Mouse (Mus musculus): ENCODE results near the gene Agps. TPM values are rescaled to one million over a fixed set of nuclear protein-coding genes. Genes with fewer than 3 reads are reported as not detected.

Gene Agps
- polyA plus RNA-seq, 1 experiment from 2014 or later: 10.9 TPM

DNA sequence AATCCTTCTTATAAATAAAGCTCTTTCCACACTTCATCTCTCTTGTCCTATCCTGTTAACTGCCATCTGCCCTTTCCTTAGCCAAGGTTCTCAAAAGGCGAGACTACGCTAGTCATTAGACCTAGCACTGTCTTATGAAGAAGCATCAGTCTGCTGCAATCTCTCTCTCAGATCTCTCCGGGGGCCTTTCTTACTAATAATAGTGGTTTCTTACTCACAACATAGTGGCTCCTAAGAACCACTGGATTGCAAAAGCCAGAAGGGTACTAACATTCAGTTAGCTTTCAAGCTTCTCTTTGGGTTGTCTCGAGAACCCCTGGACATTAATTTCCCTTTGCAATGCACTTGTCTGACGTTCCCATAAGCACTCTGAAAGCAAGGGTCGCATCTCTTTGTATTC, 26.2 kb upstream of the Agps start:
- 64% methylated on average over 6 of the region's 6 CpGs for WGBS (ENCODE audit: insufficient replicate concordance)
- Histone ChIP-seq H3K9ac (ENCODE audit: low read depth, low read length) (no peak overlapping the region), H3K4me3 (ENCODE audit: low read depth, low read length) (no peak overlapping the region), H3K4me2 (ENCODE audit: low read depth, low read length) (no peak overlapping the region), H3K27me3 (ENCODE audit: control insufficient read depth, insufficient read depth, low read depth, low read length) (no peaks in the 10 kb centered on the region), H3K36me3 (ENCODE audit: control insufficient read depth, insufficient read depth) (no peaks in the 10 kb centered on the region), H3K27ac (ENCODE audit: low read length) (no peak overlapping the region), H3K9me3 (replicated peaks; ENCODE audit: control insufficient read depth, low read length) (no peaks in the 10 kb centered on the region), H3K4me1 (ENCODE audit: control insufficient read depth, low read depth, low read length) (no peaks in the 10 kb centered on the region)
- no peak for ATAC-seq (ENCODE audit: low read depth)

DNA sequence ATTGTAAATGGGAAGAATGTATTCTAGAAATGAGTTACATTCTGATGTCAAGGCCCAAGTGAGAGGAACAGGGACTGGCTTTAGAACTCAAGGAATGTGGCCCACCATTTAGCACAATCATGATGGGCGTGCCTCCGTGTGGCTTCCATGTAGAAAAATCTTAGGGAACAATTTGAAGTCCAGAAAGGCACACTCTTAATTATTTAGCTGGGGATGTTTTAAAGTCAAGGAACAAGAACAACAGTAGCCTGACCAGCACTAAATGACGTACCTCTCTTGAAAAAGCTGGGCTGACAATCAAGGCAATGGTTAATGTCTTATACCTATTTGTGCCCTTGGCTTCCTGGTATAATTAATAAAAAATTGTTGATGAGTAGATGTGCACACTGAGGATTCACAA, 25.1 kb upstream of the Agps start:
- no peak overlapping the region for H3K27ac ChIP-seq (ENCODE audit: low read length)
- H3K4me3 ChIP-seq (ENCODE audit: low read depth, low read length): no peak overlapping the region
- H3K27me3 ChIP-seq (ENCODE audit: control insufficient read depth, insufficient read depth, low read depth, low read length): no peaks in the 10 kb centered on the region
- no peak for ATAC-seq (ENCODE audit: low read depth)
- no peak overlapping the region for H3K9ac ChIP-seq (ENCODE audit: low read depth, low read length)
- H3K4me2 ChIP-seq (ENCODE audit: low read depth, low read length): no peak overlapping the region
- H3K36me3 ChIP-seq (ENCODE audit: control insufficient read depth, insufficient read depth): no peaks in the 10 kb centered on the region
- H3K9me3 ChIP-seq (replicated peaks; ENCODE audit: control insufficient read depth, low read length): no peaks in the 10 kb centered on the region
- 69% methylated on average over 3 of the region's 3 CpGs for WGBS (ENCODE audit: insufficient replicate concordance)
- H3K4me1 ChIP-seq (ENCODE audit: control insufficient read depth, low read depth, low read length): no peaks in the 10 kb centered on the region

DNA sequence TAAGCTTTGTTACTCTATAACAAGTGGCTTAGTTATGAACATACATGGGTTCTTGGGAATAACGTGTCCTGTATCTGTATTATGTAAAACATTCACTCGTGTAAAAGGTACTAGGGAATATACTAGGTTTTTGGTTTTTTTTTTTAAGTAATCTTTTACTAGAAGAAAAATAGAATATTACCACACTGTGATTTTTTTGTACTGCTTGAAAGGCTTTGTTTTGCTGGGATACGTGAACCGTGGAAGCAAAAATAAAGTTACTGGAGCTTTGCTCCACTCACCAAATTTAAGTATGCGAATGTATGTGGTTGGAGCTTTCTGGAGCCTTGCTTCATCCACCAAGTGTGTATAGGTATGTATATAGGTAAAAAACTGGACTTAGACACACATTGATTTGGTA, 24.5 kb upstream of the Agps start:
- H3K36me3 ChIP-seq (ENCODE audit: control insufficient read depth, insufficient read depth): no peaks in the 10 kb centered on the region
- H3K4me3 ChIP-seq (ENCODE audit: low read depth, low read length): no peak overlapping the region
- no peak overlapping the region for H3K9ac ChIP-seq (ENCODE audit: low read depth, low read length)
- no peak for ATAC-seq (ENCODE audit: low read depth)
- no peaks in the 10 kb centered on the region for H3K27me3 ChIP-seq (ENCODE audit: control insufficient read depth, insufficient read depth, low read depth, low read length)
- H3K27ac ChIP-seq (ENCODE audit: low read length): no peak overlapping the region
- no peaks in the 10 kb centered on the region for H3K9me3 ChIP-seq (replicated peaks; ENCODE audit: control insufficient read depth, low read length)
- H3K4me2 ChIP-seq (ENCODE audit: low read depth, low read length): no peak overlapping the region
- H3K4me1 ChIP-seq (ENCODE audit: control insufficient read depth, low read depth, low read length): no peaks in the 10 kb centered on the region
- 75% methylated on average over 5 of the region's 5 CpGs for WGBS (ENCODE audit: insufficient replicate concordance)

DNA sequence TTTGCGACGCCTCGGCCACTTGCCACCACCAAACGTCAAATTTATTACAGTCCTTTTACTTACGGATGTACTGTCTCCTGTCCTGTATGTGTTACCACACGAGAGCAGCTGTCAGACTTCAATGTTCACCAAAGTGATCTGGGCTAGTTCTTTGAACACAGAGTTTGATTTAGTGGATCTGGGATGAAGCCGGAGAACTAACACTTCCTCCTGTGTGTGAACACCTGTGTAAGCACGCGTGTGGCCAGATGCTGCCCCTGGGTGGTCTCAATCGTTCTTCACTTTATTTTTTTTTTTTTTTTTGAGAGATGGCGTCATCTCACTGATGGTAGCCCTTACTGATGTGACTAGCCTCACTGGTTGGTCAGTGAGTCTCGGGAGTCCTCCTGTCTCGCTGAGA, 17.1 kb upstream of the Agps start:
- H3K4me2 ChIP-seq (ENCODE audit: low read depth, low read length): no peak overlapping the region
- no peaks in the 10 kb centered on the region for H3K36me3 ChIP-seq (ENCODE audit: control insufficient read depth, insufficient read depth)
- H3K27ac ChIP-seq (ENCODE audit: low read length): no peak overlapping the region
- no peaks in the 10 kb centered on the region for H3K9me3 ChIP-seq (replicated peaks; ENCODE audit: control insufficient read depth, low read length)
- H3K4me1 ChIP-seq (ENCODE audit: control insufficient read depth, low read depth, low read length): no peaks in the 10 kb centered on the region
- H3K27me3 ChIP-seq (ENCODE audit: control insufficient read depth, insufficient read depth, low read depth, low read length): no peaks in the 10 kb centered on the region
- H3K9ac ChIP-seq (ENCODE audit: low read depth, low read length): no peak overlapping the region
- H3K4me3 ChIP-seq (ENCODE audit: low read depth, low read length): no peak overlapping the region
- WGBS (ENCODE audit: insufficient replicate concordance): 63% methylated on average over 13 of the region's 13 CpGs
- ATAC-seq (ENCODE audit: low read depth): no peak

DNA sequence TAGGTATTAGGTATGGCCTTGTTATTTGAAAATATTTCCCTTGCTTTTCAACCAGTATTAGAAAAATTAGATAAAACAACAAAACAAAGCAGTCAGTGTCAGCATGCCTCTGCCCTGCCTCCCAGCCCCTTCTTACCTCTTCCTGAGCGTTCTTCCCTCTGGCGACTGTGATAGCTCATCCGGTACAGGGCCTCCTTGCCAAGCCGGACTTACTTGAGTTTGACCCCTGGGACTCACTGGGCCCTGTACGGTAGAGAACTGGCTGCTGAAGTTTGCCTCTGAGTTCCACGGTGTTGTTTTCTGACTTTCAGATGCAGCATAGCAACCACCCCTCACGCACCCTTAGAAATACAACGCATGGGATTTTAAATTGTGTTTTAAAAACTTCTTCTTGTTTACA, 16.5 kb upstream of the Agps start:
- Histone ChIP-seq H3K4me3 (ENCODE audit: low read depth, low read length) (no peak overlapping the region), H3K4me2 (ENCODE audit: low read depth, low read length) (no peak overlapping the region), H3K27me3 (ENCODE audit: control insufficient read depth, insufficient read depth, low read depth, low read length) (no peaks in the 10 kb centered on the region), H3K9me3 (replicated peaks; ENCODE audit: control insufficient read depth, low read length) (no peaks in the 10 kb centered on the region), H3K27ac (ENCODE audit: low read length) (no peak overlapping the region), H3K36me3 (ENCODE audit: control insufficient read depth, insufficient read depth) (no peaks in the 10 kb centered on the region), H3K9ac (ENCODE audit: low read depth, low read length) (no peak overlapping the region), H3K4me1 (ENCODE audit: control insufficient read depth, low read depth, low read length) (no peaks in the 10 kb centered on the region)
- 55% methylated on average over 8 of the region's 8 CpGs for WGBS (ENCODE audit: insufficient replicate concordance)
- ATAC-seq (ENCODE audit: low read depth): no peak

DNA sequence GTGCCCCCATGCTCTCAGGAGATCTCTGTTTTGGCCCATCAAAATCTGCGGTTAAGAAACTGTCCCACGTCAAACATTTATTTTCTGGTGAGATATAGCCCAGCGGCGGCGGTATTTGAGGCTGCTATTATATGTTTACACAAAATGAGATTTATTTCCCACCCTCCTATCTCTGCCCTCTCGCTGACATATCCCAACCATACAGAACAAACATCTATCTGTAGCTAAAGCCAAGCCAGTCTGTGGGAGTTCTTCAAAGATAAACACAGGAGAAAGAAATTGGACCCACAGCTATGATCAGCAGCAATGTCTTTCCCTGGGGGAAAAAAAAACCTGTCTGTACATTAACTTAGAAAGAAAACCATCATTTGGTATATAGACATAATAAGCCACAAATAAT, 15.3 kb upstream of the Agps start:
- Histone ChIP-seq H3K4me1 (ENCODE audit: control insufficient read depth, low read depth, low read length) (no peaks in the 10 kb centered on the region), H3K36me3 (ENCODE audit: control insufficient read depth, insufficient read depth) (no peaks in the 10 kb centered on the region), H3K27me3 (ENCODE audit: control insufficient read depth, insufficient read depth, low read depth, low read length) (no peaks in the 10 kb centered on the region), H3K4me2 (ENCODE audit: low read depth, low read length) (no peak overlapping the region), H3K4me3 (ENCODE audit: low read depth, low read length) (no peak overlapping the region), H3K9ac (ENCODE audit: low read depth, low read length) (no peak overlapping the region), H3K9me3 (replicated peaks; ENCODE audit: control insufficient read depth, low read length) (no peaks in the 10 kb centered on the region), H3K27ac (ENCODE audit: low read length) (no peak overlapping the region)
- ATAC-seq (ENCODE audit: low read depth): no peak
- 65% methylated on average over 6 of the region's 6 CpGs for WGBS (ENCODE audit: insufficient replicate concordance)

DNA sequence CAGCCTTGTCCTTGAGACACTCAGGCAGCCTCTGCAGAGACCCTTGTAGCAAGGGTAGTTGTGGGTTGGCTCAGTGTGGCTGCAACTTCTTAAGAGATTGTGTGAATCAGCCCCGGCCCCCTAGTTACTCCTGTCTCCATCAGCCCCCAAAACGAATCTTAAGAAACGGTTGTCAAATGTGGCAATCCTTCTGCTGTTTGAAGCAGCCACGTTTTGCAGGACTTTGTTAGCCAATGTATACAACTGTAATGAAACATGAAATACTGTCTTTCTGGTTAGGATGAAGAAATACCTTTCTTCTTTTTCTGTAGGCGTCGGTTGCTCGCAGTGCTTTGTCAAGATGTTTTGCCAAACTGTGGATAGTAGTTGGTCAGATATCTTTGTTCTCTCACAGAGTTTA, 13.3 kb upstream of the Agps start:
- Histone ChIP-seq H3K4me1 (ENCODE audit: control insufficient read depth, low read depth, low read length) (no peaks in the 10 kb centered on the region; the same call in 1 of the 2 replicates), H3K9me3 (replicated peaks; ENCODE audit: control insufficient read depth, low read length) (no peaks in the 10 kb centered on the region), H3K27me3 (ENCODE audit: control insufficient read depth, insufficient read depth, low read depth, low read length) (no peaks in the 10 kb centered on the region), H3K9ac (ENCODE audit: low read depth, low read length) (no peak overlapping the region), H3K4me3 (ENCODE audit: low read depth, low read length) (no peak overlapping the region), H3K36me3 (ENCODE audit: control insufficient read depth, insufficient read depth) (no peaks in the 10 kb centered on the region), H3K27ac (ENCODE audit: low read length) (no peak overlapping the region), H3K4me2 (ENCODE audit: low read depth, low read length) (no peak overlapping the region)
- 58% methylated on average over 7 of the region's 7 CpGs for WGBS (ENCODE audit: insufficient replicate concordance)
- no peak for ATAC-seq (ENCODE audit: low read depth)

DNA sequence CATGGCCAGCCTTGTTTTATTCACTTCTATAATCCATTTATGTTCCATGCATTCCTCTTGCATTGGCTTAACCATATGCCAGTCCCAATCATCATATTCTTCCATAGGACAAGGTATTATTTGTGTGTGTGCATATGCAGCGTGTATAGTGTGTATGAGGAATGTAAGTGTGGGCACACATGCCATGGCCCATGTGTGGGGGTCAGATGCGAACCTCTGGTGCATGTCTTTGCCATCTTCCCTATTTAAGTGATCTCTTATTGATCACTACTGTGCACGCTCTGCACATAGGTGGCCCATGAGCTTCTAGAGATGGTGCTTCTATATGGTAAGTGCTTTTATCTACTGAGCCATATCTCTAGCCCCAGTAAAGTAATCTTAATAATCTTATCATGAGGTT, 12.2 kb upstream of the Agps start:
- Histone ChIP-seq H3K9me3 (replicated peaks; ENCODE audit: control insufficient read depth, low read length) (no peaks in the 10 kb centered on the region), H3K4me3 (ENCODE audit: low read depth, low read length) (no peak overlapping the region), H3K4me2 (ENCODE audit: low read depth, low read length) (no peak overlapping the region), H3K4me1 (ENCODE audit: control insufficient read depth, low read depth, low read length) (peaks cover 2% of the 10 kb centered on the region; the same call in 1 of the 2 replicates), H3K9ac (ENCODE audit: low read depth, low read length) (no peak overlapping the region), H3K27ac (ENCODE audit: low read length) (no peak overlapping the region), H3K27me3 (ENCODE audit: control insufficient read depth, insufficient read depth, low read depth, low read length) (no peaks in the 10 kb centered on the region), H3K36me3 (ENCODE audit: control insufficient read depth, insufficient read depth) (no peaks in the 10 kb centered on the region)
- ATAC-seq (ENCODE audit: low read depth): no peak
- WGBS (ENCODE audit: insufficient replicate concordance): 63% methylated on average over 3 of the region's 3 CpGs

DNA sequence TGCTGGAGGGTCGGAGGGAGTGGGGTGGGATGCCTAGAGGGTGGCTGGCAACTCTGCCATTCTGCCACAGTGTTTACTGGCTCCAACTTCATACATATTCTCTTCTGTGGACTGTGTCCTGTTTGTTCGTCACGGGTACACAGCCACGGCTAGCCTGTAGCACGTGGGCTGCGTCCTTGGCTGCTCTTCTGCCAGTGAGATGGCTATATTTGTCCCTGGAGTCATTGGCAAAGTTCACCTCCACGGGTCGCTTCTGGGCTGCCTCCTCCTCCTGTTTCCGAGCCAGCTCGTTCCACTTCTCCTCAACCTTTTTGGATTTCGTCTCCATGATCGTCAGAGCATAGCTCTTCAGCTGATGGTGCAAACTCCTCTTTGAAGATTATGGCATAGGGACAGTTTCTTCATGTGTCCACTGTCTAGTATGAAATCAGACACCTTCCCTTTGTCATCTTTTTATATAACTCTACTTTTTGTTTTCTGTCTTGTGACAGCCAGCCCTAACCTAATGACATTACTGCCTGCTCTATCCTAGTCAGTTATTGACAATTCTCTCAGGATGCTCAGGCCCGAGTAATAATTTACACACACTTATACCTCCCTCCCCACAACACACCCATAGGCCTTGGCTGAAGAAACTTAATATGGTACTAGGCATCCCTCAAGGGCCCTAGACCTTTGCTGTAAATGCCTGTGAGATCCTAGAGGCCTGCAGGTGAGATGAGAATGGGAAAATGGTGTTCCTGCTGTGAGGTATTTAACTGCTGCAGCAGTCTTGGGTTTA, 9.8 kb upstream of the Agps start:
- Histone ChIP-seq H3K4me1 (ENCODE audit: control insufficient read depth, low read depth, low read length) (peaks cover 2% of the 10 kb centered on the region; the same call in 1 of the 2 replicates), H3K4me2 (ENCODE audit: low read depth, low read length) (no peak overlapping the region), H3K9me3 (replicated peaks; ENCODE audit: control insufficient read depth, low read length) (no peaks in the 10 kb centered on the region), H3K9ac (ENCODE audit: low read depth, low read length) (no peak overlapping the region), H3K36me3 (ENCODE audit: control insufficient read depth, insufficient read depth) (no peaks in the 10 kb centered on the region), H3K4me3 (ENCODE audit: low read depth, low read length) (no peak overlapping the region), H3K27ac (ENCODE audit: low read length) (no peak overlapping the region), H3K27me3 (ENCODE audit: control insufficient read depth, insufficient read depth, low read depth, low read length) (no peaks in the 10 kb centered on the region)
- 73% methylated on average over 13 of the region's 13 CpGs for WGBS (ENCODE audit: insufficient replicate concordance)
- no peak for ATAC-seq (ENCODE audit: low read depth)

Data from liver, embryonic 16.5 days (tissue).